Mouse (Mus musculus) thymus, postnatal 25 days (tissue): ENCODE results near the gene Tgfb2.

Experiments
- DNase-seq: peaks from one replicate; pipeline ENCODE4 v3.0.0; 2022

The Tgfb2 gene

GRCm38 (mm10) chr1:186701206-186701905 lies 4.4 kb downstream of the Tgfb2 start:
- DNase-seq, result no peak

GRCm38 (mm10) chr1:186700496-186700895 lies 5.3 kb downstream of the Tgfb2 start:
- DNase-seq, result no peak

- DNase-seq, result no peak
Measured at GRCm38 (mm10) chr1:186698583-186699338, 7.0 kb downstream of the Tgfb2 start.

- no peak for DNase-seq
Measured at GRCm38 (mm10) chr1:186696231-186696630, 9.6 kb downstream of the Tgfb2 start.

GRCm38 (mm10) chr1:186695361-186695760 lies 10.4 kb downstream of the Tgfb2 start:
- DNase-seq, result no peak

GRCm38 (mm10) chr1:186692370-186692769 lies 13.4 kb downstream of the Tgfb2 start:
- DNase-seq, result no peak

GRCm38 (mm10) chr1:186691708-186692107 lies 14.1 kb downstream of the Tgfb2 start:
- DNase-seq, result no peak

GRCm38 (mm10) chr1:186684041-186684440 lies 21.7 kb downstream of the Tgfb2 start:
- no peak for DNase-seq

GRCm38 (mm10) chr1:186682606-186683005 lies 23.2 kb downstream of the Tgfb2 start:
- no peak for DNase-seq

- no peak for DNase-seq
Measured at GRCm38 (mm10) chr1:186677614-186678013, 28.2 kb downstream of the Tgfb2 start.

GRCm38 (mm10) chr1:186676199-186676598 lies 29.6 kb downstream of the Tgfb2 start:
- DNase-seq, result no peak

- no peak for DNase-seq
Measured at GRCm38 (mm10) chr1:186675263-186675662, 30.5 kb downstream of the Tgfb2 start.

GRCm38 (mm10) chr1:186674621-186675020 lies 31.2 kb downstream of the Tgfb2 start:
- DNase-seq, result no peak

GRCm38 (mm10) chr1:186673166-186673565 lies 32.6 kb downstream of the Tgfb2 start:
- DNase-seq, result no peak

GRCm38 (mm10) chr1:186663412-186663811 lies 42.4 kb downstream of the Tgfb2 start:
- DNase-seq, result no peak

- DNase-seq, result no peak
Measured at GRCm38 (mm10) chr1:186662996-186663395, 42.8 kb downstream of the Tgfb2 start.

GRCm38 (mm10) chr1:186661206-186661921 lies 44.4 kb downstream of the Tgfb2 start:
- no peak for DNase-seq

GRCm38 (mm10) chr1:186658783-186659182 lies 47.0 kb downstream of the Tgfb2 start:
- no peak for DNase-seq

- DNase-seq, result no peak
Measured at GRCm38 (mm10) chr1:186657559-186658219, 48.1 kb downstream of the Tgfb2 start.

GRCm38 (mm10) chr1:186656732-186657329 lies 49.0 kb downstream of the Tgfb2 start:
- no peak for DNase-seq

- DNase-seq, result no peak
Measured at GRCm38 (mm10) chr1:186656201-186656600, 49.6 kb downstream of the Tgfb2 start.

- DNase-seq, result no peak
Measured at GRCm38 (mm10) chr1:186655096-186655495, 50.7 kb downstream of the Tgfb2 start.

GRCm38 (mm10) chr1:186652208-186652607 lies 53.6 kb downstream of the Tgfb2 start:
- no peak for DNase-seq
